ENCODE assay signal across 35 mouse cellular contexts in genomic region chr16:20359643-20360295, GRCm38 (mm10). TPM values are rescaled to one million over a fixed set of nuclear protein-coding genes. Genes with fewer than 3 reads are reported as not detected.
DNase-seq lines count a peak whose midpoint lies in the region; ATAC-seq and TF ChIP-seq lines count a peak whose summit lies in the region.
"Had no signal": no experiment of that assay in that cellular context is flagged by ENCODE, and none has a peak within 500 bp of the region (broad histone marks: within the 10 kb centered on the region; RNA-seq: fewer than 3 reads in every experiment).

No protein-coding gene starts in this region.

- H3K9me3 ChIP-seq in intestine, embryonic 16.5 days (ENCODE audit: control insufficient read depth, low read length): no peaks in the 10 kb centered on the region
- H3K9me3 ChIP-seq: forebrain, embryonic 13.5 days; heart, embryonic 12.5 days; limb, embryonic 12.5 days; neural tube, embryonic 15.5 days had no signal

- H3K4me2 ChIP-seq in intestine, embryonic 16.5 days (ENCODE audit: low read depth, low read length): no peak overlapping the region
- H3K4me2 ChIP-seq: forebrain, embryonic 13.5 days; heart, embryonic 12.5 days; hindbrain, embryonic 14.5 days; limb, embryonic 12.5 days; liver, embryonic 11.5 days; neural tube, embryonic 15.5 days had no signal

- ATAC-seq in granulocyte monocyte progenitor cell, adult 5-6 weeks (replicated peaks; ENCODE audit: poor library complexity, severe bottlenecking): peak; percentile 69
- ATAC-seq in intestine, embryonic 16.5 days: no peak
- ATAC-seq: activated CD4-positive, CD25-positive, alpha-beta regulatory T cell, adult 4 months; forebrain, embryonic 13.5 days had no signal

- H3K27ac ChIP-seq in gastrocnemius, adult 2 months: no peak overlapping the region
- H3K27ac ChIP-seq in intestine, embryonic 16.5 days (ENCODE audit: low read length): no peak overlapping the region
- H3K27ac ChIP-seq: forebrain, embryonic 13.5 days; heart, adult 2 months; hindbrain, embryonic 14.5 days; limb, embryonic 12.5 days; neural tube, embryonic 15.5 days; stomach, postnatal 0 days had no signal

- DNase-seq in lung, postnatal 25 days (ENCODE audit: low spot score): peak; percentile 8
- DNase-seq in lung, postnatal 14 days: no peak
- DNase-seq in ES-CJ7 (ENCODE audit: low read depth, low spot score): peak; percentile 87
- no peak for DNase-seq in adrenal gland, postnatal 14 days
- DNase-seq in gastrocnemius, adult 2 months: no peak
- DNase-seq: adrenal gland, adult 2 months; B cell, adult 2 months; cerebellum, adult 8-10 months; cerebellum, postnatal 36 days; gastrocnemius, postnatal 25 days; heart, adult 2 months; kidney, adult 11 months; kidney, postnatal 14 days; lung, adult 2 months; midbrain, embryonic 14.5 days; right cerebral cortex, postnatal 25 days; thymus, adult 18-20 months; thymus, postnatal 25 days had no signal

- H3K27me3 ChIP-seq in intestine, embryonic 16.5 days (replicated peaks; ENCODE audit: control insufficient read depth, insufficient read depth, low read length): no peaks in the 10 kb centered on the region
- H3K27me3 ChIP-seq: forebrain, embryonic 13.5 days; heart, embryonic 12.5 days; limb, embryonic 12.5 days; neural tube, embryonic 15.5 days had no signal

- no peaks in the 10 kb centered on the region for H3K4me1 ChIP-seq in intestine, embryonic 16.5 days (ENCODE audit: control insufficient read depth, insufficient read depth, low read length)
- H3K4me1 ChIP-seq: forebrain, embryonic 13.5 days; limb, embryonic 12.5 days; neural tube, embryonic 15.5 days had no signal

- 85% methylated on average over 9 of the region's 9 CpGs for WGBS in intestine, embryonic 16.5 days

- intact Hi-C loops in gastrocnemius, adult 2 months (cut with DNase I): no loop called here

- no peak overlapping the region for H3K4me3 ChIP-seq in gastrocnemius, adult 2 months
- H3K4me3 ChIP-seq in intestine, embryonic 16.5 days (ENCODE audit: low read length): no peak overlapping the region
- H3K4me3 ChIP-seq: forebrain, embryonic 13.5 days; heart, adult 2 months; heart, embryonic 12.5 days; limb, embryonic 12.5 days; neural tube, embryonic 15.5 days had no signal

- H3K9ac ChIP-seq in intestine, embryonic 16.5 days (ENCODE audit: low read depth, low read length): no peak overlapping the region
- H3K9ac ChIP-seq: forebrain, embryonic 13.5 days; heart, embryonic 12.5 days; hindbrain, embryonic 14.5 days; limb, embryonic 12.5 days; neural tube, embryonic 15.5 days had no signal

- TF ChIP-seq CTCF in gastrocnemius, adult 2 months (IDR thresholded peaks at IDR 0.05): no peak

- 0 out of 2 replicates have a peak, but pooled peaks cover 10% of the 10 kb centered on the region for H3K36me3 ChIP-seq in intestine, embryonic 16.5 days (ENCODE audit: control insufficient read depth, insufficient read depth, low read length)

RNA-seq across cellular contexts. Expression of gene Cyp2ab1, which starts 34.6 kb away (rescaled TPM):
- 2.2 TPM in 1 of 2 replicates, not detected in the other for total RNA-seq in granulocyte monocyte progenitor cell, adult 5-6 weeks (2014; fragmentation: Nextera tagmentation)
- 0.26 TPM in 1 of 2 replicates, not detected in the other for total RNA-seq in granulocyte monocyte progenitor cell, adult 5-6 weeks (2017)
- total RNA-seq in adrenal gland, postnatal 14 days (2021): 0.34 and 0.70 TPM in 2 replicates
- total RNA-seq in gastrocnemius, adult 2 months (2021): 1 to 10 TPM in 1 of 2 experiments, under 1 TPM in 1; 0.18 to 1.0 TPM
- not detected in 2 replicates for polyA plus RNA-seq in intestine, embryonic 16.5 days (2015; fragmentation: Nextera tagmentation; extraction: Ambion mirVana)
- total RNA-seq: layer of hippocampus, adult 18-20 months; layer of hippocampus, postnatal 10 days; left cerebral cortex, adult 18-20 months; left cerebral cortex, postnatal 14 days had no signal
- polyA plus RNA-seq: activated CD4-positive, CD25-positive, alpha-beta regulatory T cell, adult 4 months; embryonic facial prominence, embryonic 11.5 days; forebrain, embryonic 13.5 days; heart, embryonic 12.5 days; heart, postnatal 0 days; hindbrain, embryonic 14.5 days; kidney, embryonic 14.5 days; limb, embryonic 12.5 days; liver, embryonic 11.5 days; midbrain, embryonic 14.5 days; neural tube, embryonic 15.5 days; stomach, postnatal 0 days had no signal

RNA-seq across cellular contexts. Expression of gene Parl, which starts 57.6 kb away (rescaled TPM):
- 144 and 145 TPM in 2 replicates for total RNA-seq in granulocyte monocyte progenitor cell, adult 5-6 weeks (2014; fragmentation: Nextera tagmentation)
- total RNA-seq in granulocyte monocyte progenitor cell, adult 5-6 weeks (2017): 180 and 240 TPM in 2 replicates
- 122 and 147 TPM in 2 replicates for total RNA-seq in adrenal gland, postnatal 14 days (2021)
- total RNA-seq in gastrocnemius, adult 2 months (2021): 10 to 100 TPM; 60.9 to 69.8 TPM
- 86.4 and 91.6 TPM in 2 replicates for polyA plus RNA-seq in intestine, embryonic 16.5 days (2015; fragmentation: Nextera tagmentation; extraction: Ambion mirVana)

Comparison
In these comparisons a context has a peak if more than half of its experiments do, and no peak if none do; other contexts are left out.
1. DNase-seq: peak in lung, postnatal 25 days (single experiment) and ES-CJ7 (single experiment); none in lung, postnatal 14 days (single experiment), adrenal gland, postnatal 14 days (single experiment) and gastrocnemius, adult 2 months (single experiment).